Mouse (Mus musculus): ENCODE measurements around the gene Nav1.

- TF ChIP-seq CTCF (IDR thresholded peaks at IDR 0.05; ENCODE audit: insufficient read depth, low read depth, low read length) (no peak), POLR2A (IDR thresholded peaks at IDR 0.05; ENCODE audit: insufficient read depth, low read depth, low read length) (no peak)
Observed at GRCm38 (mm10) chr1:135634791-135635190, 27.7 kb upstream of the Nav1 start.
